In genomic region chr2:163657975-163658886, GRCm38 (mm10) we compare ENCODE assay signal across 8 mouse cellular contexts. TPM values are rescaled to one million over a fixed set of nuclear protein-coding genes. Genes with fewer than 3 reads are reported as not detected.
A peak's percentile ranks its signal among the peaks of the same experiment; 100 is the strongest.
DNase-seq lines count a peak whose midpoint lies in the region; ATAC-seq and TF ChIP-seq lines count a peak whose summit lies in the region.

Pkig (plus strand) TSS chr2:163658386.

- peak; percentile 74 to 87 for DNase-seq in cerebellum, postnatal 4 days (ENCODE audit: low spot score in 2 of 2)
- peak; percentile 93 for DNase-seq in gastrocnemius, adult 2 months
- peak; percentile 91 for DNase-seq in left cerebral cortex, adult 2 months (ENCODE audit: extremely low spot score in 1 of 2, low spot score in 2 of 2)
- peak; percentile 91 for DNase-seq in right cerebral cortex, adult 18-20 months
- DNase-seq in urinary bladder, adult 2 months (ENCODE audit: low spot score) = peak; percentile 74

- H3K4me3 ChIP-seq in gastrocnemius, adult 2 months = peak within 1 kb of the TSS; percentile 88
- H3K4me3 ChIP-seq in hindbrain, embryonic 16.5 days (ENCODE audit: low read length) = peak within 1 kb of the TSS; percentile 81
- peak within 1 kb of the TSS; percentile 68 for H3K4me3 ChIP-seq in left cerebral cortex, adult 2 months

- intact Hi-C loops in gastrocnemius, adult 2 months (cut with DNase I) = loop anchor here (1.0 to 10.0 kb wide), 3 partner anchors 13 to 127 kb away; partner anchors contain the start of gene Serinc3
- intact Hi-C loops in left cerebral cortex, adult 2 months (cut with DNase I) = loop anchor here (1.0 kb wide), 2 partner anchors 9 to 61 kb away; no protein-coding TSS in a partner anchor

- no peaks in the 10 kb centered on the region for H3K27me3 ChIP-seq in hindbrain, embryonic 16.5 days (replicated peaks; ENCODE audit: control insufficient read depth, insufficient read depth, low read length)

- WGBS in hindbrain, embryonic 16.5 days = under 1% methylated on average over 71 of the region's 71 CpGs

- H3K4me2 ChIP-seq in hindbrain, embryonic 16.5 days (ENCODE audit: low read length) = peak within 1 kb of the TSS; percentile 72

- peak within 1 kb of the TSS; percentile 95 for H3K27ac ChIP-seq in gastrocnemius, adult 2 months
- peak within 1 kb of the TSS; percentile 81 for H3K27ac ChIP-seq in hindbrain, embryonic 16.5 days (ENCODE audit: low read depth, low read length)
- peak within 1 kb of the TSS; percentile 92 for H3K27ac ChIP-seq in left cerebral cortex, adult 2 months

- peak within 1 kb of the TSS; percentile 81 for H3K9ac ChIP-seq in hindbrain, embryonic 16.5 days (ENCODE audit: low read depth, low read length)

- no peaks in the 10 kb centered on the region for H3K9me3 ChIP-seq in hindbrain, embryonic 16.5 days (ENCODE audit: control insufficient read depth, low read length)

- peak; percentile 81 for ATAC-seq in activated CD4-positive, CD25-positive, alpha-beta regulatory T cell, adult 4 months
- peak; percentile 93 for ATAC-seq in hindbrain, embryonic 16.5 days
- ATAC-seq in megakaryocyte, adult 5-6 weeks (ENCODE audit: poor library complexity, severe bottlenecking) = peak; percentile 83

- H3K4me1 ChIP-seq in hindbrain, embryonic 16.5 days (ENCODE audit: control insufficient read depth, insufficient read depth, low read depth, low read length) = peaks cover 11% of the 10 kb centered on the region

- peak; percentile 57 for TF ChIP-seq CTCF in gastrocnemius, adult 2 months (IDR thresholded peaks at IDR 0.05)
- peak; percentile 40 for TF ChIP-seq CTCF in left cerebral cortex, adult 2 months (IDR thresholded peaks at IDR 0.05)

- no peaks in the 10 kb centered on the region for H3K36me3 ChIP-seq in hindbrain, embryonic 16.5 days (ENCODE audit: control insufficient read depth, insufficient read depth, low read length)

RNA-seq across cellular contexts. Expression of gene Pkig, which starts in this region (rescaled TPM):
- 1 to 10 TPM; 4.2 to 6.4 TPM for polyA plus RNA-seq in activated CD4-positive, CD25-positive, alpha-beta regulatory T cell, adult 4 months (2017; shearing (Covaris generic))
- 100 to 1,000 TPM in 1 of 2 experiments, 10 to 100 TPM in 1; 93.9 to 125 TPM for total RNA-seq in gastrocnemius, adult 2 months (2021)
- polyA plus RNA-seq in hindbrain, embryonic 16.5 days (2015; fragmentation: Nextera tagmentation; extraction: Ambion mirVana) = 126 and 127 TPM in 2 replicates
- total RNA-seq in left cerebral cortex, adult 2 months (2021) = 100 to 1,000 TPM; 126 to 129 TPM
- 47.7 and 50.9 TPM in 2 replicates for total RNA-seq in megakaryocyte, adult 5-6 weeks (2015)
- total RNA-seq in megakaryocyte, adult 5-6 weeks (2017) = 36.8 and 55.2 TPM in 2 replicates
- 83.9 and 114 TPM in 2 replicates for polyA plus RNA-seq in urinary bladder, adult 2 months (2012; rRNA removed)

Comparison
In these comparisons a context has a peak if more than half of its experiments do, and no peak if none do; other contexts are left out.
1. Peak in every context shown above with its lines: DNase-seq, ATAC-seq, H3K4me3 ChIP-seq and H3K27ac ChIP-seq.
2. RNA of gene Pkig (polyA plus RNA-seq): 126 to 127 TPM in hindbrain, embryonic 16.5 days and 83.9 to 114 TPM in urinary bladder, adult 2 months; 4.2 to 6.4 TPM in activated CD4-positive, CD25-positive, alpha-beta regulatory T cell, adult 4 months; every median in the first group is over 10 times any median in the second.